Mouse (Mus musculus) embryonic facial prominence, embryonic 14.5 days (tissue): ENCODE data around the gene 1700037C18Rik. TPM values are rescaled to one million over a fixed set of nuclear protein-coding genes. Genes with fewer than 3 reads are reported as not detected.

Experiments used
- ATAC-seq: fragments of 200-750 bp; cut with Nextera tagmentation; 2 replicates; pipeline ENCODE4 v1.8.0; 2017; ENCODE audit warnings: low read depth, moderate number of reproducible peaks, moderate TSS enrichment
- DNase-seq: peaks from one replicate; pipeline ENCODE4 v3.0.0-alpha.2; 2015; ENCODE audit warnings: low spot score
- H3K27ac ChIP-seq: fragments of 300-500 bp; sonication (generic); replicated peaks from 2 replicates; pipeline ENCODE4 v1.5.1; 2014; ENCODE audit warnings: low read depth, mild to moderate bottlenecking, low read length, moderate library complexity
- H3K27me3 ChIP-seq: fragments of 300-500 bp; sonication (generic); replicated peaks from 2 replicates; pipeline ENCODE4 v1.6.1; 2014; ENCODE audit warnings: low read length; ENCODE audit not compliant: control insufficient read depth, insufficient read depth
- H3K36me3 ChIP-seq: fragments of 300-500 bp; sonication (generic); 2 replicates; pipeline ENCODE4 v1.6.1; 2014; ENCODE audit warnings: low read length, mixed read lengths; ENCODE audit not compliant: control insufficient read depth, insufficient read depth
- H3K4me1 ChIP-seq: fragments of 300-500 bp; sonication (generic); 2 replicates; pipeline ENCODE4 v1.6.1; 2014; ENCODE audit warnings: antibody characterized with exemption, low read length; ENCODE audit not compliant: control insufficient read depth, insufficient read depth
- H3K4me2 ChIP-seq: fragments of 300-500 bp; sonication (generic); 2 replicates; pipeline ENCODE4 v1.6.1; 2014; ENCODE audit warnings: low read depth, mild to moderate bottlenecking, low read length, moderate library complexity, mixed read lengths
- H3K4me3 ChIP-seq: fragments of 300-500 bp; sonication (generic); 2 replicates; pipeline ENCODE4 v1.5.1; 2014; ENCODE audit warnings: low read depth, mild to moderate bottlenecking, low read length
- H3K9ac ChIP-seq: fragments of 300-500 bp; sonication (generic); 2 replicates; pipeline ENCODE4 v1.6.1; 2014; ENCODE audit warnings: low read depth, mild to moderate bottlenecking, low read length, moderate library complexity, mixed read lengths
- H3K9me3 ChIP-seq: fragments of 300-500 bp; sonication (generic); 2 replicates; pipeline ENCODE4 v1.6.1; 2016; ENCODE audit warnings: low read length; ENCODE audit not compliant: control insufficient read depth
- WGBS: fragments of 180-500 bp; shearing (Covaris S2); extraction: QIAGEN DNeasy Blood & Tissue Kit; methylation state at CpG from one replicate; pipeline ENCODE4 v1.1.7; 2014; 5-methylcytosine and 5-hydroxymethylcytosine counted together
- polyA plus RNA-seq: library from polyadenylated mRNA; unstranded; fragments of >200 nt; fragmentation: Nextera tagmentation; extraction: Ambion mirVana; gene quantifications from 2 replicates; pipeline ENCODE4 v1.2.1, GENCODE M21; 2014

The 1700037C18Rik gene
- 7.9 and 8.1 TPM in 2 replicates for polyA plus RNA-seq

DNA sequence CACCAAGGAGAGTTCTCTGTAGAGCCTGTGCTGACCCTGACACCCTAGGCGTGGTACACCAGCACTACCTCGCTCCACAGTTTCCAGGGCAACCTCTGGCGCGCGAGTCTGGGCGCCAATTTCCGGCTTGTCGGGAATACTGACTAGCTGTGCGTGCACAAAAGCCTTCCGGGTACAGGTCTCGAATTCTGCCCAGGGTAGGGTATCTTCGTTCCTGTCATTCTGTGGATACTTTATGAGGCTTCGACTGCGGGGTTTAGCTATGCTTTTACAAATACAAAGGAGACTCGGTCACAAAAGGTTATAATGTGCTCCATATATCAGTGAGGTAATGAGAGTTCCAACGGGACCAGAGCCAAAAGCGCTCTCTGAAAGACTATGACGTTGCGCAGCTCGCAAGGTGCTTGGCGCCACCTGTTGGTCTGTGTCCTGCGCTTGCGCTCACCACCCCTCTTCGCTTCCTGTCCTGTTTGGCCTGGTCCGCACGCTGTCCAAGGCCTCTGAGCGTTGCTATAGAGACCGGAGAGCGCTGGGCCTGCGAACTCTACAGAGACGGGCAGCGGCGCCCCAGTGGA lies at the start of gene 1700037C18Rik, which contains the start of gene Cluap1:
TSS of gene 1700037C18Rik (minus strand) at position 153 of the 575 bp plus-strand sequence.
TSS of gene Cluap1 (plus strand) at position 265 of the 575 bp plus-strand sequence.
- Histone ChIP-seq H3K36me3 (peaks cover 48% of the 10 kb centered on the region), H3K9ac (peak within 1 kb of the TSS; percentile 83), H3K9me3 (no peaks in the 10 kb centered on the region), H3K4me3 (peak within 1 kb of the TSS; percentile 67), H3K27ac (peak within 1 kb of the TSS; percentile 70), H3K4me1 (peaks cover 5% of the 10 kb centered on the region; the same call in 1 of the 2 replicates), H3K4me2 (peak within 1 kb of the TSS; percentile 71), H3K27me3 (no peaks in the 10 kb centered on the region)
- under 1% methylated on average over 33 of the region's 33 CpGs for WGBS
- ATAC-seq (peak; percentile 97), DNase-seq (peak; percentile 97)

DNA sequence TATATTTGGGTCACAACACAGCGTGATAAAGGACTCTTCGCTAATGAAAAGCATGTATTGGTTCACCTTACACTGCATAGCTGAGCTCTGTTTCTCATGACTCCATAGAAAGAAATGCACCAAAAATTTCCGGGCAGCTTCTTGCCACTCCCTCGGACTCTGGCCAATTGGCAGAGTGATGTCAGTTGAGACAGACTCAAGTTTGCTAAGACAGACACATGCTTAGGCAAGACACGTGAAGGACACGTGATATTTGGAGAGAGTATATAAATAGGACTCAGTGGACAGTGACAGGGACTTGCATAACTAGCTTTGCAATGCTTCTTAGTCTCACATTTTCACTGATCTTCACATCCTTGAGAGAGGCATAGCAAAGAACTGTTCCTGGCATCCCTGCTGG lies 47.9 kb upstream of the 1700037C18Rik start:
- ATAC-seq (no peak), DNase-seq (peak; percentile 7)
- Histone ChIP-seq H3K27ac (no peak overlapping the region), H3K27me3 (no peaks in the 10 kb centered on the region), H3K9ac (no peak overlapping the region), H3K4me3 (no peak overlapping the region), H3K36me3 (no peaks in the 10 kb centered on the region), H3K4me2 (no peak overlapping the region), H3K4me1 (no peaks in the 10 kb centered on the region), H3K9me3 (no peaks in the 10 kb centered on the region)
- 80% methylated on average over 6 of the region's 6 CpGs for WGBS

DNA sequence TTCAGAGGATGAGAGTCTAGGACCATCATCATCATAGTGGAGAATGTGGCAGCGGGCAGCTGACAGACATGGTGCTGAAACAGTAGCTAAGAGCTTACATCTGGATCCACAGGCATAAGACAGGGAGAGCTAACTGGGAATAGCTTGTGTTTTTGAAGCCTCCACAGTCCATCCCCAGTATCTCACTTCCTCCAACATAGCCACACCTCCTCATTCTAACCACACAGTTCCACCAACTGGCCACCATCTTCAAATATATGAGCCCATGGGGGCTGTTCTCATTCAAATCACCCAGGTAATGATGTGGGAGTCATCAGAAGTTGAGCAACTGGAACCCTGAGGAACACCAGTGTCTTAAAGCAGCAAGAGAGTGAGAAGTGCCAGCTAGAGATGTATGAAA lies 42.7 kb upstream of the 1700037C18Rik start:
- ATAC-seq (no peak), DNase-seq (no peak)
- 93% methylated on average over 1 of the region's 1 CpGs for WGBS
- Histone ChIP-seq H3K4me1 (no peaks in the 10 kb centered on the region), H3K9me3 (no peaks in the 10 kb centered on the region), H3K4me2 (no peak overlapping the region), H3K27me3 (no peaks in the 10 kb centered on the region), H3K36me3 (no peaks in the 10 kb centered on the region), H3K27ac (no peak overlapping the region), H3K9ac (no peak overlapping the region), H3K4me3 (no peak overlapping the region)

DNA sequence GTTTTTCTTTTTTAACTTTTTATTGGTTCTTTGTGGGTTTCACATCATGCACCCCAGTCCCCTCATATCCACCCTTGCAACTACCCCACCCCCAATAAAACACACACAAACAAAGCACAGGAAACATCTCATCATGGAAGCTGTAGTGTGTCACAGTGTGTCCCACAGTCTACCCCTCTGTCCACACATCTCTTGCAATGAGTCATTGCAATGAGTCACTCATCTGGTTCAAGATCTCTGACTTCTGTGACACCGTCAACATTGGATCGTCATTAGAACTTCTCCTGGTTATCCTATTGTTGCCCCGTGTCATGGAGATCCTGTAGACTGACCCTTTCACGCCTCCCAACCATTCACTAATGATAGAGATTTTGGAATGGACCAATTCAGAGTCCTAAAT lies 26.2 kb upstream of the 1700037C18Rik start:
- no peak overlapping the region for H3K4me3 ChIP-seq
- H3K36me3 ChIP-seq: peaks cover 67% of the 10 kb centered on the region

DNA sequence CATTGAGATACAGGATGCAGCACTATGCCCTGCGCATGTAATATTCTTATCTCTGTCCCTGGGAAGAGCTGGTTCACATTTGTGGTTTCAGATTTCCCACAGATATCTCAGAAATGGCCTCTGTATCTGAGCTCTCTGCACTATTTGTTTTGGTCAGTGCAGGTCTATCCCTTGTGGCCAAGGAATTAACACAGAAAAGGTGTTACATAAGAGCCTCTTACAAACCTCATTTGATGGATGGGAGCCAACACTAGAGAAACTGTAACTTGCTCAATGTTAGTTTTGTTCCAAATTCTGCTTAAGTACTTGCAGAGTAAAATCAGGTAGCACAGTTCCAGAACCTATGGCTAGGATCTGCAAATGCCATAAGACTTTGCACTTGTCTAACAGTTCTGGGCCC lies 25.6 kb upstream of the 1700037C18Rik start:
- Histone ChIP-seq H3K4me2 (no peak overlapping the region), H3K36me3 (peaks cover 70% of the 10 kb centered on the region), H3K27ac (no peak overlapping the region), H3K9me3 (no peaks in the 10 kb centered on the region), H3K4me1 (no peaks in the 10 kb centered on the region), H3K9ac (no peak overlapping the region), H3K27me3 (no peaks in the 10 kb centered on the region), H3K4me3 (no peak overlapping the region)
- WGBS: 94% methylated on average over 1 of the region's 1 CpGs
- DNase-seq: no peak
- no peak for ATAC-seq

More for the DNA sequence above, 26.2 kb upstream of the 1700037C18Rik start:
- H3K9me3 ChIP-seq: no peaks in the 10 kb centered on the region
- H3K27me3 ChIP-seq: no peaks in the 10 kb centered on the region
- no peak overlapping the region for H3K27ac ChIP-seq
- ATAC-seq: no peak
- DNase-seq: no peak
- H3K4me1 ChIP-seq: no peaks in the 10 kb centered on the region
- H3K9ac ChIP-seq: no peak overlapping the region
- WGBS: 93% methylated on average over 4 of the region's 4 CpGs
- H3K4me2 ChIP-seq: no peak overlapping the region

DNA sequence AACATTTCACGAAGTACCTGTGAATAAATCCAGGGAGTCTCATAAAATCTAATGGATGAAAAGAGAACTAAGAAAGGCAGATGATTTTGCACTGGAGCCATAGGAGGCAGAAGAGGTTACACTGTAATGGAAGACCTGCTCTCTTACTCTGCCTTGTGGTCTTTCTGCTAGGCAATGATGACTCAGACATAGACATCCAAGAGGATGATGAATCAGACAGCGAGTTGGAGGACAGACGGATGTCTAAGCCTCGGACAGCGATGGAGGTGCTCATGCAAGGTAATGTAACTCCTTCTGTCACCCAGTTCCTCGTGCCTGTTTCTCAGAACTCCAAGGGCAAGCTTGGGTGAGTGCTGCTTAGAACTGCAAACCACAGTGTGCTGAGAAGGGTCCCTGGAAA lies 25.0 kb upstream of the 1700037C18Rik start:
- no peak overlapping the region for H3K4me3 ChIP-seq
- 98% methylated on average over 6 of the region's 6 CpGs for WGBS
- H3K4me2 ChIP-seq: no peak overlapping the region
- no peak overlapping the region for H3K27ac ChIP-seq
- no peaks in the 10 kb centered on the region for H3K9me3 ChIP-seq
- DNase-seq: no peak
- no peaks in the 10 kb centered on the region for H3K27me3 ChIP-seq
- no peaks in the 10 kb centered on the region for H3K4me1 ChIP-seq
- no peak for ATAC-seq
- H3K36me3 ChIP-seq: peaks cover 69% of the 10 kb centered on the region
- no peak overlapping the region for H3K9ac ChIP-seq

DNA sequence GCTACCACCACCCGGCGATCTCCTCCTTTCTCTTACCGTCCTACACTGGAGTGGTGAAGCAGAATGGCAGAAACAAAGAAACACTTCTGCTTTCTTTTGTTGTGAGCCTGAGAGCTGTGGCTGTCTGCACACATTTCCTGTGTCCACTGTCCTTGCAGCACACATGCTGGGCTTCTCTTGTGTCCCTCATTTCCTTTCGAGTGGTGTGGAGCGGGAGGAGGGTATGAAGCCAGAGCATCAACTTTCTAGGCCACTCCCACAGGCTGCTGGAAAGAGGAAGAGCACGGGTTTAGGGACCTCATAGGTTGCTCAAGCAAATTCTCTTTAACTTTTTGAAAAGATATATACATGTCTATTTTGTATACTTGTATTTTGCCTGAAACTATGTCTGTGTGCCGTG lies 20.7 kb upstream of the 1700037C18Rik start:
- WGBS: 81% methylated on average over 7 of the region's 7 CpGs
- no peaks in the 10 kb centered on the region for H3K9me3 ChIP-seq
- DNase-seq: peak; percentile 2
- H3K27ac ChIP-seq: no peak overlapping the region
- no peak overlapping the region for H3K9ac ChIP-seq
- H3K36me3 ChIP-seq: peaks cover 69% of the 10 kb centered on the region
- ATAC-seq: no peak
- no peak overlapping the region for H3K4me3 ChIP-seq
- 0 out of 2 replicates have a peak, but pooled peaks cover 3% of the 10 kb centered on the region for H3K4me1 ChIP-seq
- no peaks in the 10 kb centered on the region for H3K27me3 ChIP-seq
- H3K4me2 ChIP-seq: no peak overlapping the region

DNA sequence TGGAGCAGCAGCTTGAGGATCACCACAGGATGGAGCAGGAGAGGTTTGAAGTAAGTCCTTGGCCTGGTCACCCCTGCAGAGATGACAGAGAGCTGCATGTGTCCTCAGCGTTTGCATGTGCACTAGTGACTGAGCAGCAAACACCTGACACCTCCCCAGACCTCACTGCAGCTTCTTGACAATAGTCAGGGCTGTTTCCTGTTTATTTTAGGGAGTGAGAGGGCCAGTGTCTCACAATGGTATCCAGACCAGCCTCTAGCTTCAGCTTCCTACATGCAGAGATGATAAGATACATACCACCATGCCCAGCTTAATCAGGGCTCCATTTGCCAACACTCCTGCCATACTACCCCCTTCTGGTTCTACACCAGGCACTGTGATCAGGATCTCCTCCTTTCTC lies 20.1 kb upstream of the 1700037C18Rik start:
- no peaks in the 10 kb centered on the region for H3K9me3 ChIP-seq
- no peak for ATAC-seq
- H3K27ac ChIP-seq: no peak overlapping the region
- H3K4me1 ChIP-seq: peaks cover 7% of the 10 kb centered on the region; the same call in 1 of the 2 replicates
- no peaks in the 10 kb centered on the region for H3K27me3 ChIP-seq
- no peak for DNase-seq
- H3K9ac ChIP-seq: no peak overlapping the region
- no peak overlapping the region for H3K4me2 ChIP-seq
- 56% methylated on average over 1 of the region's 1 CpGs for WGBS
- peaks cover 66% of the 10 kb centered on the region for H3K36me3 ChIP-seq
- no peak overlapping the region for H3K4me3 ChIP-seq

DNA sequence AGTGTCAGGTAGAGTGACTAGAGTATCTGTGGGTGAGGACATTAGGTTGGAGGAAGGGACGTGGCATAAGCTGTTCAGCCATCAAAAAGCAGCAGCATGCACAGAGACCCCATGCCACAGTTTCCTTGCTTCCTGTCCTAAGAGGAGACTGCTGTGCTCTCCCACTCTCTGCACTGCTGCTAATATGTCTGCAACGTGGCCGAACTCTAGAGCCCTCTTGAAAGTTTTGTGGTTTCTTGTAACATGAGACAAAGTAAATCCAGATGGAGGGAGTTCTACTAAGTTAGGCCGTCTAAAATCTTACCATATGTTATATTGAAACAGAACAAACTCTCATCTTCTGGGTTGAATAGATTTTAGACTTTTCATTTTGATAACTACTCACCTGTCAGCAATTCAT lies 15.5 kb upstream of the 1700037C18Rik start:
- H3K4me3 ChIP-seq: no peak overlapping the region
- H3K9ac ChIP-seq: no peak overlapping the region
- WGBS: 22% methylated on average over 4 of the region's 4 CpGs
- H3K36me3 ChIP-seq: peaks cover 74% of the 10 kb centered on the region
- no peaks in the 10 kb centered on the region for H3K9me3 ChIP-seq
- H3K27ac ChIP-seq: peak overlapping the region; percentile 88
- peaks cover 7% of the 10 kb centered on the region; the same call in 1 of the 2 replicates for H3K4me1 ChIP-seq
- no peaks in the 10 kb centered on the region for H3K27me3 ChIP-seq
- DNase-seq (peak; percentile 91), ATAC-seq (peak; percentile 92)
- H3K4me2 ChIP-seq: no peak overlapping the region
